Mouse (Mus musculus) CH12.LX (cell line): ENCODE results near the gene Pamr1. TPM values are rescaled to one million over a fixed set of nuclear protein-coding genes. Genes with fewer than 3 reads are reported as not detected.

Source experiments
- DNase-seq: peaks from one replicate; pipeline ENCODE4 v3.0.0-alpha.2; 2013; ENCODE audit errors: extremely low read depth
- H3K27ac ChIP-seq: 2 replicates; pipeline ENCODE4 v1.5.1; 2012; ENCODE audit warnings: low read depth, mild to moderate bottlenecking, control low read depth, moderate library complexity; ENCODE audit not compliant: insufficient read depth
- H3K27me3 ChIP-seq: replicated peaks from 2 replicates; pipeline ENCODE3; 2012; ENCODE audit warnings: inconsistent platforms
- H3K36me3 ChIP-seq, 2 experiments: replicated peaks in 1 of 2; 2 replicates each; pipeline versions ENCODE3 to v1.6.1; 2012; ENCODE audit warnings: inconsistent platforms in 1 of 2, low read length in 1 of 2, mild to moderate bottlenecking in 1 of 2, mixed read lengths in 1 of 2, moderate library complexity in 1 of 2; ENCODE audit not compliant: control insufficient read depth in 1 of 2, insufficient read depth in 1 of 2
- H3K4me1 ChIP-seq, 2 experiments: 2 replicates each; pipeline ENCODE4 v1.6.1; 2012; ENCODE audit warnings: inconsistent platforms in 1 of 2, moderate library complexity in 1 of 2; ENCODE audit not compliant: insufficient read depth in 2 of 2, control insufficient read depth in 1 of 2
- H3K4me2 ChIP-seq: 2 replicates; pipeline ENCODE4 v1.6.1; 2012; ENCODE audit warnings: low read depth, mild to moderate bottlenecking, control low read depth; ENCODE audit not compliant: poor library complexity, insufficient read depth, severe bottlenecking
- H3K4me3 ChIP-seq, 3 experiments: fragments of 150-350 bp in 1 of 3; sonication (generic) in 1 of 3; replicated peaks in 1 of 3; 2 replicates each; pipeline versions ENCODE3 to v1.5.1; 2011 to 2012; ENCODE audit warnings: low read depth in 2 of 3, low read length in 2 of 3, mild to moderate bottlenecking in 2 of 3, moderate library complexity in 2 of 3, control low read depth in 1 of 3, improper control_type of control experiment in 1 of 3, inconsistent platforms in 1 of 3, mixed read lengths in 1 of 3; ENCODE audit not compliant: poor library complexity in 1 of 3
- H3K79me2 ChIP-seq: replicated peaks from 2 replicates; pipeline ENCODE4 v1.6.1; 2012; ENCODE audit warnings: mild to moderate bottlenecking, moderate library complexity; ENCODE audit not compliant: control insufficient read depth, poor library complexity, insufficient read depth, severe bottlenecking; ENCODE audit errors: extremely low read depth
- H3K9ac ChIP-seq: 2 replicates; pipeline ENCODE4 v1.6.1; 2012; ENCODE audit warnings: low read depth, mild to moderate bottlenecking, control low read depth, moderate library complexity; ENCODE audit not compliant: insufficient read depth
- H3K9me3 ChIP-seq: replicated peaks from 2 replicates; pipeline ENCODE3; 2012; ENCODE audit warnings: low read length, inconsistent platforms, mixed read lengths
- BHLHE40 ChIP-seq: IDR thresholded peaks from 2 replicates; pipeline ENCODE4 v1.6.1; 2011; ENCODE audit warnings: mild to moderate bottlenecking, low read depth, low read length, improper control_type of control experiment
- CHD1 ChIP-seq: IDR thresholded peaks from 2 replicates; pipeline ENCODE4 v1.6.1; 2012; ENCODE audit warnings: low read depth, low read length, improper control_type of control experiment, inconsistent platforms
- CTCF ChIP-seq, 2 experiments: IDR thresholded peaks in 1 of 2; conservative IDR thresholded peaks in 1 of 2; 2 replicates each; pipeline ENCODE4 v1.5.1; 2011 to 2012; ENCODE audit warnings: low read depth in 2 of 2, low read length in 2 of 2, improper control_type of control experiment in 1 of 2, inconsistent platforms in 1 of 2, mild to moderate bottlenecking in 1 of 2, moderate library complexity in 1 of 2
- E2F4 ChIP-seq: IDR thresholded peaks from 2 replicates; pipeline ENCODE4 v1.6.1; 2011; ENCODE audit warnings: low read depth, low read length, improper control_type of control experiment; ENCODE audit not compliant: insufficient replicate concordance
- ELF1 ChIP-seq: IDR thresholded peaks from 2 replicates; pipeline ENCODE4 v1.6.1; 2014; ENCODE audit warnings: low read depth, mild to moderate bottlenecking, inconsistent platforms, low read length, improper control_type of control experiment
- EP300 ChIP-seq: IDR thresholded peaks from 2 replicates; pipeline ENCODE4 v1.6.1; 2011; ENCODE audit warnings: low read length, improper control_type of control experiment
- ETS1 ChIP-seq: conservative IDR thresholded peaks from 2 replicates; pipeline ENCODE4 v1.6.1; 2012; ENCODE audit warnings: low read depth, mild to moderate bottlenecking, inconsistent platforms, low read length, improper control_type of control experiment, moderate library complexity
- IRF4 ChIP-seq: IDR thresholded peaks from 2 replicates; pipeline ENCODE4 v1.6.1; 2014; ENCODE audit warnings: low read depth, mild to moderate bottlenecking, inconsistent platforms, low read length, improper control_type of control experiment
- JUND ChIP-seq: conservative IDR thresholded peaks from 2 replicates; pipeline ENCODE4 v1.6.1; 2011; ENCODE audit warnings: low read depth, low read length, improper control_type of control experiment
- KAT2A ChIP-seq: IDR thresholded peaks from 2 replicates; pipeline ENCODE4 v1.6.1; 2012; ENCODE audit warnings: low read length, improper control_type of control experiment, inconsistent platforms; ENCODE audit not compliant: insufficient replicate concordance
- MAX ChIP-seq: IDR thresholded peaks from 2 replicates; pipeline ENCODE4 v1.6.1; 2011; ENCODE audit warnings: low read length, improper control_type of control experiment
- MYC ChIP-seq: IDR thresholded peaks from 2 replicates; pipeline ENCODE4 v1.6.1; 2011; ENCODE audit warnings: low read depth, mild to moderate bottlenecking, improper control_type of control experiment, low read length
- NELFE ChIP-seq: IDR thresholded peaks from 2 replicates; pipeline ENCODE4 v1.6.1; 2011; ENCODE audit warnings: low read depth, low read length, improper control_type of control experiment
- NRF1 ChIP-seq: IDR thresholded peaks from 2 replicates; pipeline ENCODE4 v1.6.1; 2014; ENCODE audit warnings: low read depth, mild to moderate bottlenecking, inconsistent platforms, low read length, improper control_type of control experiment, moderate library complexity
- RAD21 ChIP-seq: IDR thresholded peaks from 2 replicates; pipeline ENCODE4 v1.6.1; 2011; ENCODE audit warnings: low read depth, mild to moderate bottlenecking, low read length, improper control_type of control experiment, moderate library complexity
- RCOR1 ChIP-seq: conservative IDR thresholded peaks from 2 replicates; pipeline ENCODE4 v1.6.1; 2012; ENCODE audit warnings: low read depth, mild to moderate bottlenecking, inconsistent platforms, low read length, improper control_type of control experiment
- SIN3A ChIP-seq: IDR thresholded peaks from 2 replicates; pipeline ENCODE4 v1.6.1; 2012; ENCODE audit warnings: low read length, improper control_type of control experiment, inconsistent platforms
- TBP ChIP-seq: conservative IDR thresholded peaks from 2 replicates; pipeline ENCODE4 v1.6.1; 2011; ENCODE audit warnings: low read depth, low read length, improper control_type of control experiment
- UBTF ChIP-seq: IDR thresholded peaks from 2 replicates; pipeline ENCODE4 v1.6.1; 2012; ENCODE audit warnings: low read depth, mild to moderate bottlenecking, inconsistent platforms, low read length, improper control_type of control experiment, moderate library complexity
- ZNF384 ChIP-seq: IDR thresholded peaks from 2 replicates; pipeline ENCODE4 v1.6.1; 2012; ENCODE audit warnings: low read depth, low read length, improper control_type of control experiment, inconsistent platforms
- dilution Hi-C: fragments of 300-500 bp; cut with MboI; formaldehyde crosslinking; loops from 2 replicates; pipeline ENCODE4 v1.14.3; 2020; ENCODE audit warnings: low sequenced_read_pairs; ENCODE audit not compliant: extremely low pct_unique_long_range_greater_than_20kb, extremely low pct_ligation_motif_present
- in situ Hi-C: fragments of 300-500 bp; cut with MboI; formaldehyde crosslinking; loops from 3 replicates; pipeline ENCODE4 v1.14.3; 2019; ENCODE audit warnings: low sequenced_read_pairs, low pct_ligation_motif_present, low pct_unique_long_range_greater_than_20kb, mixed read lengths
- polyA plus RNA-seq: library from polyadenylated mRNA; unstranded; fragments of >175 nt; gene quantifications from 2 replicates; pipeline ENCODE4 v1.2.1, GENCODE M21; 2012; ENCODE audit warnings: low read depth; ENCODE audit not compliant: insufficient read length
- total RNA-seq, 2 experiments: library from RNA; depleted of rRNA; stranded (reverse); fragments of 300-350 nt in 1 of 2; fragments of >200 nt in 1 of 2; gene quantifications; 2 replicates each; pipeline ENCODE4 v1.2.3; 2012 to 2014

The Pamr1 gene
- total and polyA plus RNA-seq, 3 experiments: 0.08 to 0.28 (median 0.24) TPM

DNA sequence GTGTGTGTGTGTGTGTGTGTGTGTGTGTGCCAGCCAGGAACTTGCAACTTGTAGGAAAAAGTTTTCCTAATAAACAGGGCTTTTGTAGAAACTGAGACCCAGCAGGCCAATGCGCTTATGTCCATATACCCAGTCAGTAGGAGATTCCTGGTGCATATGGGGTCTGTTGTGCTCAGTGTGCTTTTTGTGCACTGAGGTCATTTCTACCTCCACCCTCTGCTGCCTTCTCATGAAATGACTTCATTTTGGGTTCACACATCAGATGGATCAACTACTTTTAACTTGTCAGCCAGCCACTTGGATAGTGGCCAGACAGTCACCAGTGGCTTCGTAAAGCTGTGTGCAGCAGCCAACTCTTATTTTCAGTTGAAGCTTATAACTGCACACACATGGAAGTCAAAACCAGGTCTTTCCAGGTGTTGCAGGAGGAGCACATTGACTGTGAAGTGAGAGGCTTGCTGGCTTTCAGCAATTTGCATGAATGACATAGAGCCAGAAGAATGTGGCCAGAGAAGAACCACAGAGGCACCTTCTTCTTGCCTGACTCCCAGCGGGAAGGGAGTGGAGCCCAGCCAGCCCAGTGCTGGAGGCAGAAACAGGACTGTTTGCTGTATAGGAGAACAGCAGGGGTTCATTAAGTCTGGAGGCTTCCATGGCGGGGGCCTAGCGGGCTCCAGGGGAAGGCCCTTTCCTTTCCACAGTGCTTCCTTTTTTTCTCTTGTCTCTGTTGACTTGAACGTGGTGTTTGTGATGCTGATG lies 5.7 kb upstream of the Pamr1 start:
- no peak overlapping the region for H3K9ac ChIP-seq
- no peak overlapping the region for H3K4me3 ChIP-seq
- H3K4me1 ChIP-seq: peaks cover 0 to 16% of the 10 kb centered on the region in 2 experiments; a peak in 2 of 4 replicates
- DNase-seq: peak; percentile 48
- H3K79me2 ChIP-seq: no peaks in the 10 kb centered on the region
- in situ Hi-C loops (no loop called here), dilution Hi-C loops (no loop called here)
- TF ChIP-seq SIN3A (0 out of 2 replicates have a peak, but pooled peaks have one; percentile 17), IRF4 (peak; percentile 25; the same call in 1 of the 2 replicates), UBTF (no peak), BHLHE40 (peak; percentile 42), RCOR1 (0 out of 2 replicates have a peak, but pooled peaks have one; percentile 19), E2F4 (no peak)
- H3K36me3 ChIP-seq: no peaks in the 10 kb centered on the region
- no peak overlapping the region for H3K27ac ChIP-seq
- H3K4me2 ChIP-seq: no peak overlapping the region
- peaks cover 15% of the 10 kb centered on the region for H3K9me3 ChIP-seq
- H3K27me3 ChIP-seq: no peaks in the 10 kb centered on the region

DNA sequence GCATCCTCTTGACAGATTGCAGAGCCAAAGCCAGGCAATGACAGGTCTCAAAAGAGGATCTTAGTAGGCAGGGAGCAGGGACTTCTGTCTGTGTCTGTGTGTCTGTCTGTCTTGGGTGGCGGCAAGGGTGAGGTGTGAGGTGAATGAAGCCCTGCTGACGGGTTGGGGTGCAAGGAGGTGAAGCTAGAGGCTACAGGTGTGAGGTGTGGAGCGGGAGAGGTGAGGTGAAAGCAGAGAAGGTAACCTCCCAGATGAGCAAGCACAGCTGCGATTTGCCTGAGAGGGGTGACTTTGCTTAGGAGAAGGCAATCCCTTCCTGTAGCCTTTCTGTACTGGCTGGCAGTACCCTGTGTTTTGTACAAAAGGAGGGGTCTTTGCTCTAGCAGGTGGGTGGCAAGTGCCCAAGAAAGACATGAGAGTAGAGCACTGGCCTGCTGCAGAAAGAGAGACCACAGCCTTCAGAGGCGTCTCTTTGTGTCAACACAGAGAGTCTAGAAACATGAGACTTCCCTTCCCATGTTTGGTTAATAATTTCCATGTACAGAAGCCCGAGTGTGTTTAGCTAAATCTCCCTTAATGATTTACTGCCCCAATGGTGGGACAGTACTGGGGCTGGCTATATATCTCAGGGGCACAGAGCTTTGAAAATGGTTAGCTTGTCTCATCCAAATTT lies 1.2 kb downstream of the Pamr1 start:
- Histone ChIP-seq H3K27ac (no peak overlapping the region), H3K4me2 (no peak overlapping the region), H3K4me3 (no peak overlapping the region)
- no peak for DNase-seq
- TF ChIP-seq EP300: no peak
- TF ChIP-seq TBP: no peak
- TF ChIP-seq ZNF384: no peak
- no peak for TF ChIP-seq UBTF
- no peak for TF ChIP-seq KAT2A
- TF ChIP-seq IRF4: no peak
- TF ChIP-seq RAD21: no peak
- TF ChIP-seq CHD1: no peak
- TF ChIP-seq NRF1: no peak
- TF ChIP-seq MYC: no peak
- no peak for TF ChIP-seq ETS1
- no peak for TF ChIP-seq JUND
- no peak for TF ChIP-seq NELFE
- TF ChIP-seq MAX: no peak
- TF ChIP-seq CTCF (conservative IDR thresholded peaks at IDR 0.05 in 1 of 2, IDR thresholded peaks at IDR 0.05 in 1 of 2; ENCODE audit: low read depth in 2 of 2, low read length in 2 of 2): no peak
- TF ChIP-seq BHLHE40: no peak
- no peak for TF ChIP-seq ELF1
- TF ChIP-seq, all 38 proteins: peak for 0
- Histone ChIP-seq H3K4me1 (peaks cover 6 to 40% of the 10 kb centered on the region in 2 experiments), H3K27me3 (peaks cover 2% of the 10 kb centered on the region), H3K36me3 (no peaks in the 10 kb centered on the region), H3K9me3 (peaks cover 15% of the 10 kb centered on the region), H3K79me2 (no peaks in the 10 kb centered on the region), H3K9ac (no peak overlapping the region)
- in situ Hi-C loops: no loop called here
- dilution Hi-C loops: no loop called here
